Mouse (Mus musculus) lung, embryonic 16.5 days (tissue): ENCODE data around the gene Ss18l2. TPM values are rescaled to one million over a fixed set of nuclear protein-coding genes. Genes with fewer than 3 reads are reported as not detected.
A peak's percentile ranks its signal among the peaks of the same experiment; 100 is the strongest.

ENCODE experiments used
- ATAC-seq: fragments of 200-750 bp; cut with Nextera tagmentation; 2 replicates; pipeline ENCODE4 v1.8.0; 2017; ENCODE audit warnings: low read depth, mild to moderate bottlenecking, moderate library complexity
- H3K27ac ChIP-seq: fragments of 300-500 bp; sonication (generic); 2 replicates; pipeline ENCODE4 v1.5.1; 2014; ENCODE audit warnings: mild to moderate bottlenecking, control low read depth, low read length
- H3K27me3 ChIP-seq: fragments of 300-500 bp; sonication (generic); 2 replicates; pipeline ENCODE4 v1.6.1; 2014; ENCODE audit warnings: low read depth, low read length, mixed read lengths; ENCODE audit not compliant: control insufficient read depth, insufficient read depth
- H3K36me3 ChIP-seq: fragments of 300-500 bp; sonication (generic); 2 replicates; pipeline ENCODE4 v1.6.1; 2014; ENCODE audit warnings: low read length; ENCODE audit not compliant: control insufficient read depth, insufficient read depth
- H3K4me1 ChIP-seq: fragments of 300-500 bp; sonication (generic); replicated peaks from 2 replicates; pipeline ENCODE4 v1.6.1; 2014; ENCODE audit warnings: low read length, mixed read lengths; ENCODE audit not compliant: control insufficient read depth, insufficient read depth
- H3K4me2 ChIP-seq: fragments of 300-500 bp; sonication (generic); 2 replicates; pipeline ENCODE4 v1.6.1; 2014; ENCODE audit warnings: low read depth, low read length, control low read depth
- H3K4me3 ChIP-seq: fragments of 300-500 bp; sonication (generic); 2 replicates; pipeline ENCODE4 v1.5.1; 2014; ENCODE audit warnings: mild to moderate bottlenecking, low read length, control low read depth
- H3K9ac ChIP-seq: fragments of 300-500 bp; sonication (generic); 2 replicates; pipeline ENCODE4 v1.6.1; 2014; ENCODE audit warnings: low read length, control low read depth
- H3K9me3 ChIP-seq: fragments of 300-500 bp; sonication (generic); 2 replicates; pipeline ENCODE4 v1.6.1; 2016; ENCODE audit warnings: low read length; ENCODE audit not compliant: control insufficient read depth
- WGBS: fragments of 180-500 bp; shearing (Covaris S2); extraction: QIAGEN DNeasy Blood & Tissue Kit; methylation state at CpG from one replicate; pipeline ENCODE4 v1.1.7; 2014; 5-methylcytosine and 5-hydroxymethylcytosine counted together
- polyA plus RNA-seq: library from polyadenylated mRNA; unstranded; fragments of >200 nt; fragmentation: Nextera tagmentation; extraction: Ambion mirVana; gene quantifications from 2 replicates; pipeline ENCODE4 v1.2.1, GENCODE M21; 2015

The Ss18l2 gene
- polyA plus RNA-seq, 1 experiment from 2014 or later: 94.0 TPM

DNA sequence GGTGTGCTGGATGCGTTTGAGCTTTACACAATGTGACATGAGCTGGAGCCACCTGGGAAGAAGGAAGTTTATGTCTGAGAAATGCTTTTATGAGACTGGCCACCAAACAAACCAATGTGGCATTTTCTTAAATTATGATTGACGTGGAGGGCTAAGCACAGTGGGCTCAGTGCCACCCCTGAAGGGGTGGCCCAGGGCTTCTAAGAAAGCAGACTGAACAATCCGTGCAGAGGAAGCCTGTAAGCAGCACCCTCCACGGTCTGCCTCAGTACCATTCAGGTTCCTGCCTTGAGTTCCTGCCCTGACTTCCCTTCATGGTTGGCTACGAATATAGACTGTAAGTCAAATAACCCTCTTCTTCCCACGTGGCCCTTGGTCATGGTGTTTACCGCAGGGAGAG lies 19.4 kb upstream of the Ss18l2 start:
- Histone ChIP-seq H3K4me1 (no peaks in the 10 kb centered on the region), H3K27me3 (no peaks in the 10 kb centered on the region), H3K9ac (no peak overlapping the region), H3K9me3 (no peaks in the 10 kb centered on the region), H3K27ac (no peak overlapping the region), H3K4me3 (no peak overlapping the region), H3K36me3 (0 out of 2 replicates have a peak, but pooled peaks cover 7% of the 10 kb centered on the region), H3K4me2 (no peak overlapping the region)
- ATAC-seq: no peak
- WGBS: 83% methylated on average over 7 of the region's 7 CpGs

GRCm38 (mm10) chr9:121694736-121695135 lies 15.4 kb upstream of the Ss18l2 start:
- no peak for ATAC-seq
- Histone ChIP-seq H3K4me1 (no peaks in the 10 kb centered on the region), H3K27ac (no peak overlapping the region), H3K9ac (no peak overlapping the region), H3K27me3 (no peaks in the 10 kb centered on the region), H3K9me3 (no peaks in the 10 kb centered on the region), H3K4me3 (no peak overlapping the region), H3K36me3 (0 out of 2 replicates have a peak, but pooled peaks cover 4% of the 10 kb centered on the region), H3K4me2 (no peak overlapping the region)
- WGBS: 63% methylated on average over 12 of the region's 12 CpGs

- no peaks in the 10 kb centered on the region for H3K4me1 ChIP-seq
- H3K4me2 ChIP-seq: no peak overlapping the region
- no peaks in the 10 kb centered on the region for H3K9me3 ChIP-seq
- H3K36me3 ChIP-seq: 0 out of 2 replicates have a peak, but pooled peaks cover 4% of the 10 kb centered on the region
- H3K27me3 ChIP-seq: no peaks in the 10 kb centered on the region
- H3K27ac ChIP-seq: peak overlapping the region; percentile 57
- H3K9ac ChIP-seq: no peak overlapping the region
- H3K4me3 ChIP-seq: no peak overlapping the region
- ATAC-seq: peak; percentile 85
- 74% methylated on average over 9 of the region's 9 CpGs for WGBS
These were observed 13.5 kb upstream of the Ss18l2 start for GRCm38 (mm10) chr9:121696626-121697025.

DNA sequence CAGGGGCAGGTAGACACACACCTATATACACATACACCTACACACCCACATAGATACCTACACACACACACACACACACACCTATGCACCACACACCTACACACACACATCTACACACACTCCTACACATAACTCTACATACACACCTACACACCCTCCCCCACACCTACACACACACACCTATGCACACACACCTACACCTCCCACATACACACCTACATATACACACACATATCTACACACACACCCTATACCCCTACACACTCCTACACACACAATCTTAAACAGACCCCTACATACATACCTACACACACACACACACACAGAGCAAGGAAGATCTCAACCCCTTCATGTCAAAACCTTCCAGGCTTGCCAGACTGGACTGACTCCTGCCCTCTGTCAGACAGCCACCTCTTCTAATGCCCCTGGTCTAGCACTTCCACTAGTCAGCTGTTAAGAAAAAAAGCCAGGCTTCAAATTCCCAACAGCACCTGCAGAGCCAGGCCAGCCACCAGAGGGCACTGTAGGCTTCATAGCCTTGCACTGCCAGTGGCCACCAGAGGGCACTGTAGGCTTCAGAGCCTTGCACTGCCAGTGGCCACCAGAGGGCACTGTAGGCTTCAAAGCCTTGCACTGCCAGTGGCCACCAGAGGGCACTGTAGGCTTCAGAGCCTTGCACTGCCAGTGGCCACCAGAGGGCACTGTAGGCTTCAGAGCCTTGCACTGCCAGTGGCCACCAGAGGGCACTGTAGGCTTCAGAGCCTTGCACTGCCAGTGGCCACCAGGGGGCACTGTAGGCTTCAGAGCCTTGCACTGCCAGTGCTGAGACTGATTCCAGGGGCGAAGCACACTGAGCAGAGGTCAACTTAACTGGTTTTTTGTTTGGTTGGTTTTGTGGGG lies 12.7 kb upstream of the Ss18l2 start:
- ATAC-seq: peak; percentile 48; the same call in 1 of the 2 replicates
- WGBS: 100% methylated on average over 1 of the region's 1 CpGs
- no peaks in the 10 kb centered on the region for H3K4me1 ChIP-seq
- no peak overlapping the region for H3K4me2 ChIP-seq
- 0 out of 2 replicates have a peak, but pooled peaks cover 4% of the 10 kb centered on the region for H3K36me3 ChIP-seq
- H3K9me3 ChIP-seq: no peaks in the 10 kb centered on the region
- no peaks in the 10 kb centered on the region for H3K27me3 ChIP-seq
- no peak overlapping the region for H3K9ac ChIP-seq
- no peak overlapping the region for H3K4me3 ChIP-seq
- H3K27ac ChIP-seq: peak overlapping the region; percentile 57

- H3K36me3 ChIP-seq: no peaks in the 10 kb centered on the region
- WGBS: 41% methylated on average over 11 of the region's 11 CpGs
- H3K27ac ChIP-seq: no peak overlapping the region
- peak overlapping the region; percentile 89 for H3K4me3 ChIP-seq
- peak overlapping the region; percentile 82 for H3K9ac ChIP-seq
- H3K4me2 ChIP-seq: peak overlapping the region; percentile 87
- H3K27me3 ChIP-seq: no peaks in the 10 kb centered on the region
- H3K4me1 ChIP-seq: peaks cover 16% of the 10 kb centered on the region
- ATAC-seq: no peak
- no peaks in the 10 kb centered on the region for H3K9me3 ChIP-seq
These were observed 5.9 kb upstream of the Ss18l2 start for GRCm38 (mm10) chr9:121704261-121704645.

- WGBS: under 1% methylated on average over 68 of the region's 69 CpGs
- Histone ChIP-seq H3K4me3 (peak within 1 kb of the TSS; percentile 89), H3K9ac (peak within 1 kb of the TSS; percentile 82), H3K36me3 (no peaks in the 10 kb centered on the region), H3K4me2 (peak within 1 kb of the TSS; percentile 87), H3K9me3 (no peaks in the 10 kb centered on the region), H3K27ac (peak within 1 kb of the TSS; percentile 74), H3K4me1 (peaks cover 19% of the 10 kb centered on the region), H3K27me3 (no peaks in the 10 kb centered on the region)
- peak; percentile 99 for ATAC-seq
These were observed 5.2 kb upstream of the Ss18l2 start, which contains the start of gene Sec22c for GRCm38 (mm10) chr9:121704646-121705625. TSS of gene Sec22c (minus strand) at chr9:121705490.

DNA sequence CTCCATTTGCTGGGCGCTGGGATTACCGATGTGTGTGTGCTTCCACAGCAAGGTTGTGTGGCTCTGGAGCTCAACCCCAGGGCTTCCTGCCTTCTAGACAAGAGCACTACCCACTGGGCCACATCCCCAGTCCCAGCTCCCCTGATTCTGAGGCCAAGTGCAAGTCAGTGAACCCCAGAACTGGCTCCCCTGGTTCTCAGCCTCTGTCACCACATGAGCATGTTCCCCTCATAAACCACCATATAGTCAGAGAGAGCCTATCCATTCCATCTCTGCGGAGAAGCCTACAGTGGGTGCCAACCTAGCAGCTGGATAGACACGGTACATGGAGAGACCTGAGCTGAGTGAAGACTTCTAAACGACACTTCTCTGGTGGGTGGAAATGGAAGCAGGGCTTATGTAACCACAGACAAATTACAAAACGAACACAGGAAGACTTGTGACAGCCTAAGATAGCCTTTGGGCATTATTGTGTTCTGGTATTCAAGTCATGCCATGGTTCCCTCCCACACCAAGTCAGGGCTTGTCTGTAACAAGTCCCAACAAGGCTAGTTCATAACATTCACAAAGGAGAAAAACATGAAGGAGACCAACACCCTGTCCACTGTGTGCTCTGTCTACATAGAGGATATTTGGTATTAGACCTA lies 4.0 kb upstream of the Ss18l2 start:
- Histone ChIP-seq H3K4me1 (peaks cover 22% of the 10 kb centered on the region), H3K4me2 (no peak overlapping the region), H3K36me3 (no peaks in the 10 kb centered on the region), H3K9me3 (no peaks in the 10 kb centered on the region), H3K27ac (no peak overlapping the region), H3K27me3 (no peaks in the 10 kb centered on the region), H3K9ac (no peak overlapping the region), H3K4me3 (no peak overlapping the region)
- 82% methylated on average over 6 of the region's 6 CpGs for whole genome bisulfite sequencing
- ATAC-seq: no peak

DNA sequence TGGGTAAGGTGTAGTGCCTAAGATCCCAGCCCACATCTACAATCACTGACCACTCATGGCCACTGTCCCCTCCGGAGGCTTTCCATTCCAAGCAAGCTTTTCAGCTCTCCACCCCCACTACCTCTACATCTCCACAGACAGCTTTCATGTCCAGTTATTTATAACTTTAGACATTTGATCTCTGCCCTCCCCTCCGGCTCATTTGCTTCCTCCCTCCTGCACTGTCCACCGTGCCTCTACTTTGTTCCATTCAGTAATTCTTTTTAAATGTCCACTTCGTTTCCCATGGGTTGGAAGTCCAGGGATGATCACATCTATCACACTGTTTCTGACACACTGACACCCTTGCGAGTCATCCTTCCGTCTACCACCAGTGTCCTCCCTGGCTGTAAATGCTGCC lies 2.3 kb upstream of the Ss18l2 start:
- Histone ChIP-seq H3K36me3 (peaks cover 5% of the 10 kb centered on the region), H3K27ac (no peak overlapping the region), H3K9ac (no peak overlapping the region), H3K4me2 (no peak overlapping the region), H3K27me3 (no peaks in the 10 kb centered on the region), H3K4me3 (no peak overlapping the region), H3K9me3 (no peaks in the 10 kb centered on the region), H3K4me1 (peaks cover 27% of the 10 kb centered on the region)
- 48% methylated on average over 6 of the region's 6 CpGs for WGBS
- no peak for ATAC-seq
